Mouse (Mus musculus): Measurements from ENCODE around the gene Rasal2. TPM values are rescaled to one million over a fixed set of nuclear protein-coding genes. Genes with fewer than 3 reads are reported as not detected.

The Rasal2 gene
- polyA plus RNA-seq, 1 experiment from 2014 or later = 16.6 TPM

- in situ Hi-C loops (cut with MboI; ENCODE audit: low pct_unique_long_range_greater_than_20kb) = loop anchor here (10.0 kb wide), 1 partner anchor 155 kb away; no protein-coding TSS in a partner anchor
- no peak for TF ChIP-seq CTCF (IDR thresholded peaks at IDR 0.05)
- CTCF ChIA-PET = interaction anchor here (2.0 kb wide), 1 partner anchor 9 kb away, joined by 4 read pairs; no protein-coding TSS in a partner anchor
- DNase-seq (ENCODE audit: low read depth, low spot score) (no peak), ATAC-seq (no peak)
- H3K27me3 ChIP-seq = no peaks in the 10 kb centered on the region
- POLR2A ChIA-PET = interaction anchor here (0.7 kb wide), 1 partner anchor 154 kb away, joined by 3 read pairs; no protein-coding TSS in a partner anchor
Observed at GRCm38 (mm10) chr1:157449532-157449931, 37.1 kb upstream of the Rasal2 start.

GRCm38 (mm10) chr1:157448805-157449188, 36.4 kb upstream of the Rasal2 start:
- CTCF ChIA-PET = interaction anchor here (5.4 kb wide), 1 partner anchor 149 kb away, joined by 44 read pairs; no protein-coding TSS in a partner anchor
- POLR2A ChIA-PET = interaction anchor here (0.7 kb wide), 1 partner anchor 153 kb away, joined by 3 read pairs; no protein-coding TSS in a partner anchor
- no peaks in the 10 kb centered on the region for H3K27me3 ChIP-seq
- no peak for TF ChIP-seq CTCF (IDR thresholded peaks at IDR 0.05)
- in situ Hi-C loops (cut with MboI; ENCODE audit: low pct_unique_long_range_greater_than_20kb) = loop anchor here (10.0 kb wide), 1 partner anchor 154 kb away; no protein-coding TSS in a partner anchor
- no peak for DNase-seq (ENCODE audit: low read depth, low spot score)
- no peak for ATAC-seq

GRCm38 (mm10) chr1:157448164-157448804, 35.9 kb upstream of the Rasal2 start:
- no peak for TF ChIP-seq CTCF (IDR thresholded peaks at IDR 0.05)
- ChIA-PET POLR2A (no interaction called here), CTCF (interaction anchor here (0.8 to 5.4 kb wide), 3 partner anchors 48 to 149 kb away, joined by 3 to 44 read pairs (median 21); no protein-coding TSS in a partner anchor)
- ATAC-seq = no peak
- no peak for DNase-seq (ENCODE audit: low read depth, low spot score)
- in situ Hi-C loops (cut with MboI; ENCODE audit: low pct_unique_long_range_greater_than_20kb) = loop anchor here (10.0 kb wide), 1 partner anchor 153 kb away; no protein-coding TSS in a partner anchor
- no peaks in the 10 kb centered on the region for H3K27me3 ChIP-seq

- ChIA-PET POLR2A (no interaction called here), CTCF (interaction anchor here (0.7 to 5.4 kb wide), 7 partner anchors 84 to 163 kb away, joined by 3 to 44 read pairs (median 3); no protein-coding TSS in a partner anchor)
- in situ Hi-C loops (cut with MboI; ENCODE audit: low pct_unique_long_range_greater_than_20kb) = loop anchor here (10.0 kb wide), 1 partner anchor 152 kb away; no protein-coding TSS in a partner anchor
- ATAC-seq = no peak
- no peak for TF ChIP-seq CTCF (IDR thresholded peaks at IDR 0.05)
- H3K27me3 ChIP-seq = no peaks in the 10 kb centered on the region
- DNase-seq (ENCODE audit: low read depth, low spot score) = no peak
Observed at GRCm38 (mm10) chr1:157447142-157447541, 34.7 kb upstream of the Rasal2 start.

- in situ Hi-C loops (cut with MboI; ENCODE audit: low pct_unique_long_range_greater_than_20kb) = loop anchor here (10.0 kb wide), 1 partner anchor 152 kb away; no protein-coding TSS in a partner anchor
- DNase-seq (ENCODE audit: low read depth, low spot score) (no peak), ATAC-seq (peak; percentile 79)
- TF ChIP-seq CTCF (IDR thresholded peaks at IDR 0.05) = peak; percentile 90
- POLR2A ChIA-PET = no interaction called here
- CTCF ChIA-PET = interaction anchor here (0.7 to 5.4 kb wide), 7 partner anchors 18 to 162 kb away, joined by 3 to 44 read pairs (median 3); no protein-coding TSS in a partner anchor
- H3K27me3 ChIP-seq = no peaks in the 10 kb centered on the region
Observed at GRCm38 (mm10) chr1:157446325-157446724, 33.9 kb upstream of the Rasal2 start.

GRCm38 (mm10) chr1:157445398-157445910, 33.1 kb upstream of the Rasal2 start:
- TF ChIP-seq CTCF (IDR thresholded peaks at IDR 0.05) = no peak
- no peaks in the 10 kb centered on the region for H3K27me3 ChIP-seq
- ATAC-seq (no peak), DNase-seq (ENCODE audit: low read depth, low spot score) (no peak)
- POLR2A ChIA-PET = interaction anchor here (0.7 kb wide), 1 partner anchor 90 kb away, joined by 4 read pairs; no protein-coding TSS in a partner anchor
- in situ Hi-C loops (cut with MboI; ENCODE audit: low pct_unique_long_range_greater_than_20kb) = loop anchor here (10.0 kb wide), 1 partner anchor 151 kb away; no protein-coding TSS in a partner anchor
- CTCF ChIA-PET = interaction anchor here (5.4 kb wide), 1 partner anchor 146 kb away, joined by 44 read pairs; no protein-coding TSS in a partner anchor

- in situ Hi-C loops (cut with MboI; ENCODE audit: low pct_unique_long_range_greater_than_20kb) = loop anchor here (10.0 kb wide), 1 partner anchor 150 kb away; no protein-coding TSS in a partner anchor
Observed at GRCm38 (mm10) chr1:157444632-157445300, 32.4 kb upstream of the Rasal2 start.

GRCm38 (mm10) chr1:157443723-157444561, 31.5 kb upstream of the Rasal2 start:
- CTCF ChIA-PET = interaction anchor here (0.9 to 5.4 kb wide), 5 partner anchors 11 to 145 kb away, joined by 3 to 44 read pairs (median 3); no protein-coding TSS in a partner anchor
- DNase-seq (ENCODE audit: low read depth, low spot score) = no peak
- POLR2A ChIA-PET = interaction anchor here (0.7 kb wide), 1 partner anchor 512 kb away, joined by 4 read pairs; no protein-coding TSS in a partner anchor

More at GRCm38 (mm10) chr1:157444632-157445300, 32.4 kb upstream of the Rasal2 start:
- CTCF ChIA-PET = interaction anchor here (0.9 to 5.4 kb wide), 4 partner anchors 11 to 145 kb away, joined by 3 to 44 read pairs (median 3); no protein-coding TSS in a partner anchor
- H3K27me3 ChIP-seq = no peaks in the 10 kb centered on the region
- TF ChIP-seq CTCF (IDR thresholded peaks at IDR 0.05) = no peak
- ATAC-seq (no peak), DNase-seq (ENCODE audit: low read depth, low spot score) (no peak)
- POLR2A ChIA-PET = interaction anchor here (0.7 kb wide), 1 partner anchor 89 kb away, joined by 4 read pairs; no protein-coding TSS in a partner anchor

More at GRCm38 (mm10) chr1:157443723-157444561, 31.5 kb upstream of the Rasal2 start:
- H3K27me3 ChIP-seq = no peaks in the 10 kb centered on the region
- in situ Hi-C loops (cut with MboI; ENCODE audit: low pct_unique_long_range_greater_than_20kb) = loop anchor here (10.0 kb wide), 1 partner anchor 149 kb away; no protein-coding TSS in a partner anchor
- no peak for ATAC-seq
- no peak for TF ChIP-seq CTCF (IDR thresholded peaks at IDR 0.05)

Data from Patski (cell line).